Mouse (Mus musculus) skeletal muscle tissue, adult 2 months (tissue): Measurements from ENCODE around the gene Dner.

ENCODE experiments used
- DNase-seq: peaks from one replicate; pipeline ENCODE4 v3.0.0-alpha.2; 2012; ENCODE audit warnings: low read depth, low spot score

The Dner gene

GRCm38 (mm10) chr1:84536069-84536468 lies 160.0 kb downstream of the Dner start:
- peak; percentile 7 for DNase-seq

DNA sequence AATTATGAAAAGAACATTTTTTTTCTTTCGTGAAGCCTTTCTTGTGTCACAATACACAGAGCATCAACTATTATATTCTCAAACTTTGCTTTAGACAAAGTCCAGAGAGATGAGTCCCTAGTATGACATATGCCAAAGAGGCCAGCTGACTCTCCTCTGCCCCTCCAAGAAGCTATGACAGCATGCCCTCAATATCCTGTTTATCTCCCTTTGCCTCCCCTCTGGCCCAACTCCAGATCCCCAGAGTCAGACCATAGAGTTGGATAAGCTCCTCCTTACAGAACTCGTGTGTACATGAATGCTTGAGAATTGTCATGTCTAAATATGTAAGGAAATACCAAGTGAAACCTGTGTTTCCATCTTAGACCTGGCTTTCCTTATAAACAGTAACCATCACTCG lies 170.5 kb downstream of the Dner start:
- no peak for DNase-seq

GRCm38 (mm10) chr1:84524413-84524812 lies 171.6 kb downstream of the Dner start:
- DNase-seq, result peak; percentile 29

- peak; percentile 30 for DNase-seq
Measured at GRCm38 (mm10) chr1:84522963-84523280, 173.1 kb downstream of the Dner start.

DNA sequence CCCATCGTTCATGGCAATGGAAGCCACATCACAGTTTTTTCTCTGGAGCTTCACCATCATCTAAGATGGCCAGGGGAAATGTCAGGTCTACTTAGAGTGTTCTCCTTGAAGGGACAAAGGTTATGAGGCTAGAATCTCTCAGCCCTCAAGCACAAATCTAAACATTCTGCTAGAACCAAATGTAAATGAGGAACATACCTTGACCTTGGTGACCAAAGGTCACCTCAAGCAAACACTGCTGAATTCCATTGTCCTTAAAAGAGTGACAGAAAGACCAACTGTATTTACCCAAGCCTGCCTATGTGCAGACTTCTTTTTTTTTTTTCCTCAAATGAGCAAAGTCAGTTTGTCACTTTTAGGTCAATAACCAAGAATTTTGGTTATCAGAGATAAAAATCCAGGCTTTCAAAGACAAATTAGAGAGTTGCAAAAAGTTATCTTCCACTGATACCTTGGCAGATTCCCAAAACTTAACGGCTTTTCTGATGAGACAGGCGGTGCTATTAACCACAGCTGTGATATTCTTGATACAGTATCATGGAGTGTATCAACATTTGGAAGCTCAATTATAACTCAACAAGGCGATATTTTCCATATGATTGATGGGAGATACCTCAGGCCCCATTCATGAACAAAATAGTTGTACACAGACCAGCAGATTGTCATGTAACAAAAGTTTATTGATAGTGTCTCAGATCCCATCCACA lies 173.6 kb downstream of the Dner start:
- DNase-seq, result no peak

DNA sequence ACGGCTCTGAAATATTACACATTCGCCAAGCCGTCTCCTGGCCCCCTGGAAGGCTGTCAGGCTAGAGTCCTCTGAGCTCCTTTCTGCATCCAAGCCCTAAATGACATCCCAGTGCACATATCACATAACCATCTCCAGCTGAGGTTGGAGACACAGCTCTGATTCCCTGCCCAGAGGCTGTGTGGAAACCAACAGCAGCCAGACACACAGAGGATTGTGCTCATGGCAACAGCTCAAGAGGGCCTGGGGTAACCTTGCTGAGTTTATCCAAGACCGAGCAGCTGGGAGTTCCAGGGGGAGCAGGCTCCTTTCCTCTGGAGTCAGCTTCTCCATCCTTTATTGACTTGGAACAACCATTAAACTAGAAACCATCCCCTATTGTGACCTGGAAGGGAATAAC lies 177.7 kb downstream of the Dner start:
- peak; percentile 82 for DNase-seq

DNA sequence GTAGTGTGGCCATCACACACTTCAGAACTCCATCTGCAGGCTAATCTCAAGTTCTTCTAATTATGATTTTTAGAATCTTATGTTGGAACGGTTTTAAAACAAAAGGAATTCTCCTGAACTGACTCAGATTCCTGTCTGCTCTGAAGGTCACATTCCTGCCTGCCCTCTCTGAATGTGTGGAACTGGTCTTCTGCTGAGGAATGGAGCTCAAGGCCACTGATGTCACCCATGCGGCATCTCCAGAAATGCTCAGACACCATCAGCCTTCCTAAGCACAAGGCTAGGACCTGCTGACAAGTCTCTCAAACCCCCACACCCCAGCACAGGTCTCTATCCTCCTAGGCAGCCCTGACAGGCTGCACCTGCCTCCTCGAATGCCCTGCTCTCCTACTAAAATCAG lies 182.8 kb downstream of the Dner start:
- DNase-seq, result no peak

- no peak for DNase-seq
Measured at GRCm38 (mm10) chr1:84508510-84508909, 187.5 kb downstream of the Dner start.

DNA sequence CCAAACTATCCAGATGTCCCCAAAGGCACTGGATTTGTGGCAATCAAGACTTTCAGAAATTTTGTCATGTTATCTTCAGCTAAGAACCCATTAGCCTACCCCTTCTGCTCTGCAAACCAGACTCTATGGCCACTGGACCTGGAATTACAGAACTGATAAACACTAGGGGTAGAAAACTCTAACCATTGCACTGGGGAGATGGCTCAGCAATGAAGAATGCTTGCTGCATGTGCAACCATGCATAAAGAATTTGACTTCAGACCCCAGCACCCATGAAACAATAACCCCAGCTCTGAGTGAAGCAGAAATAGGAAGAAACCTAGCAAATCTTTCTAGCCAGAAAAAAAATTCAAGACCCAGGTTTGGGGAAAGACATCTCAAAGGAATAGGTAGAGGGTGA lies 188.5 kb downstream of the Dner start:
- DNase-seq, result no peak

DNA sequence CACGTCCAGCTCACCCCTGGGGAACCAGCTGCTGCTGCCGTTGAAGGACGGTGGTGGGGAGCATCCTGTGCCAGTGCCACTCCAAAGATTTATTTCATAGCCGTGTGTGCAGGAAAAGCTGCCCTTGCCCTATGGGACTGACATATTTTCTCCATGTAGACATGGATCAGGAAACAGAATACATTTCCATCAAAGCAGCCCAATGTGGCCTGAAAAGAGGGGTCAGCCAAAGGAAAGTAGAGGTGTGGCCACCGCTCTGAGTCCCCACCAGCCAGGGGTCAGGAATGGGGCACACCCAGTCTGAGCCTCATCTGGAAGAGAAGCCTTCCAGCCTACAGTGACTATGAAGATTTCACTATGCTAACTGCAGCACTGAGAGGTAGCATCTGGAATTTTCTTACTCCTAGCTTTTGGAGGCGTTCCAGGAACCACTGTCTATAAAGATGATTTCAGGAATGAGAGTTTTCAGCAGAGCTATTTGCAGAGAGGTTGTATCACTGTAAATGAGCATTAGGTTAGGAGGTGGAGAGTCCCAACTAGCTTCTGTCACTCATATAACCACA lies 189.0 kb downstream of the Dner start:
- peak; percentile 43 for DNase-seq

- DNase-seq, result no peak
Measured at GRCm38 (mm10) chr1:84500673-84501072, 195.3 kb downstream of the Dner start.

DNA sequence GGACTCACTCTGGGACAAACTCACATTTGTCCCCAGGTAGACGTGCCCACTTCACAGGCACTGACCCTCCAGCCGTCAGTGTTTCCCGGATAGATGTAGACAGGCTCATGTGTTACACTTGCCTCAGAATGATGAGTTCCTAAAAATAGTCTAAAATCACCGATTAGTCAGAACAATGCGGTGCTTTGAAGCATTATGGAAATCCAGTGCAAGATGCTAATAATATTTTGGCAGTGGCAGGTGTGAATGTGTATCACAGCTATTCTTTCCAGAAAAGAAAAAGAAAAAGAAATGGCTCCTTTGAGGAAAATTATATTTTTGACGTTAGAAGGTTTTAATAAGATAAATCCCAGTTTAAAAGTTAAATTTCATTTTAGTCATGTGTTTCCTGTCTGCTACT lies 204.3 kb downstream of the Dner start:
- DNase-seq, result no peak

DNA sequence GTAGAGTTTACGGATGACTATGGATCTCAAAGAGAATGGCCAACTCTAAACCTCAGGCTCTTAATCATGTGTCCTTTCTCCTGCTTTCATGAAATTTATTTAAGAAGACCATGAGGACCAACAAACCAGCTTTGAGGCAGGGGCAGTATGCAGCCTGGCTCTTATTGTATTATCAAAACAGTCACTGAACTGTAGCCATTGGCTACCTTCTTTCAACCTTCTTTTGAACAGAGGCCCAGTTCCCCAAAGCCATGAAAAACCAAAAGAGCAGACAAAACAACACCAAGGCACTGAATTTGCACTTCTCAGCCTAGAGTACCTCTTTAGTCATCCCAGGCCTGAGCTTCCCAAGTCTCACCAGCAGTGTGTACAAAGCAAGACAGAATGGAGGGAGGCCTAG lies 207.5 kb downstream of the Dner start:
- no peak for DNase-seq

- no peak for DNase-seq
Measured at GRCm38 (mm10) chr1:84485066-84485465, 211.0 kb downstream of the Dner start.

GRCm38 (mm10) chr1:84484577-84484976 lies 211.4 kb downstream of the Dner start:
- DNase-seq, result no peak

- DNase-seq, result no peak
Measured at GRCm38 (mm10) chr1:84479976-84480375, 216.0 kb downstream of the Dner start.

DNA sequence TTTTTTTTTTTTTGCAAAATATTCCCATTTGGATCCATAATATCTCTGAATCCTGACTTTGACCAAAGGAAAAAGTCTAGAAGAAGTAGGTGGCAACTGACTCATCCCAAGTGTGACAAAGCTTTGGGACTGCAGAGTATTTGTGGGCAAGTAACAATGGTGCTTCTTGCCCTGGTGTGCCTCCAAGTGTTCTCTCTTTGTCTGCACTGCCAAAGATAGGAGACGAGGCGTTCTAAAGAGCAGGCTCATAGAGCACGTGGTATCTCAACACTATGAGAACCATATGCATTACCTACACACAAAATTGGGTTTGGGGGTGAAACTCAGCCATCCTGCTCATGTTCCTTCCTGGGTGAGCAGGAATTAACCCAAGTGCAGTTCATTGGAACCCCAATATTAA lies 221.7 kb downstream of the Dner start:
- DNase-seq, result no peak

DNA sequence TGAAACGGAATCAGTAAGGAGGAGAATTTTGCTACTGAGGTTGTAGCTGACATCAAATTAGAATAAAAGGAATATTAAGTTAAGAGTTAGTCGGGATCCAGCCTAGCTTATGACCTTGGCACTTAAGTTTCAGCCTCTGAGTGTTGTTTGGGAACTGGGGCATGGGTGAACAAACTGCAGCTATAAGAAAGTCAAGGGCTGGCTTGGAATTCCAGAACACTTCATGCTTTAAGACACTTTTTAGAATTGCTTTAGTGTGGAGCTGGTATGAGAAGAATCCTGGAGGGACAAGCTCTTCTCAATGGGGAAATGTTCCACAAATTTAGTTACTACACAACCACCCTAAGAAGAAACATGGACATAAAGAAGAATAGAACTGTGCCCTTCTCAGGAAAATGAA lies 223.8 kb downstream of the Dner start:
- DNase-seq, result no peak

DNA sequence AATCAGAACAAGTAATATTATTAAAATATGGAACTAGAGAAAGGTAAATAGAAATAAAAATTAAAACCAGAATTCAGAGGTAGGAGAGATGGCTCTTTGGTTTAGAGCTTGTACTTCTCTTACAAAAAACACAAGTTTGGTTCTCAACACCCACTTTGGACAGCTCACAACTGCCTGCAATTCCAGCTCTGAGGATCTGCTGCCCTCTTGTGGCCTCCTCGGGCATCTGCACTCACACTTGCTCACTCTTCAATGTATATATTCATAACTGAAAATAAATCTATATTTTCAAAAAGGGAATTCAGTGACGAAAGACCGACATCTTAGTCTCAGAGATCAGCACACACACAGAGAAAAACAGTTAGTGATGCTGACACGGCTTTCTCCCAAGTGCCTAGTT lies 225.7 kb downstream of the Dner start:
- no peak for DNase-seq

- no peak for DNase-seq
Measured at GRCm38 (mm10) chr1:84467664-84468063, 228.4 kb downstream of the Dner start.

GRCm38 (mm10) chr1:84464761-84465160 lies 231.3 kb downstream of the Dner start:
- DNase-seq, result no peak

- DNase-seq, result no peak
Measured at GRCm38 (mm10) chr1:84463976-84464662, 231.9 kb downstream of the Dner start.

DNA sequence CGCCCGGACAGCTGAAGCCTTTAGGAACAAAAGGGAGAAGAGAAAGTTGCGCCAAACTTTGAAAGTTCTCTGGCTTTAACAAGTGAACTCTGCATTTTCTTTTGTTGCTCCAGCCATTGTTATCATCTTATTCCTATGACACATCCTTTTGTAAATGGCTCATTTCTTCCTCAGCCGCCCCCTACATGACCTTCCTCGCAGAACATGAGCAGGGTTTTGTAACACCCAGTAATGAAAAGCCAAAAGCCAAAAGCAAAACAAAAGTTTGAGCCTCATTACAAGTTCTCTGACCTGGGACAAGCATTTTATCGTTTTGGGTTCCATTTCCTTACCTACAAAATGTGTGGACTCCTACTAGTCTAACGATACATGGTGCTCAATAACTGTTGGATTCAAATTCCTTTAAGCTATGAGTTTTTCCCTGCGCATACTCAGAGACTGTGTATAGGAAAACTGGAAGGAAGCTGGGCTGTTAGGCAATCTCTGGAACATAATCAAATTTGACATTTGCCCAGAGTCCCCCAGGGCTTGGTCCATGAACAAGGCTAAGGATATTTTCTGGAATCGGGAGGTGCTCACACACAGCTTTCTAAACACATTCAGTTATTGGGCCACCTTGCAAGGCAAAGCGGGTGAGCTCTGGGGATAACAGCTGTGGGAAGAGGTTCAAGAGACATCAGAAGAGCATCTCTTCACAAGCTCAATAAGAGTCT lies 246.3 kb downstream of the Dner start:
- DNase-seq, result peak; percentile 60
